In genomic region chr15:24086267-24086666, GRCm38 (mm10) we compare ENCODE assay signal across 18 mouse cellular contexts.
DNase-seq lines count a peak whose midpoint lies in the region; ATAC-seq and TF ChIP-seq lines count a peak whose summit lies in the region.
"Had no signal": no experiment of that assay in that cellular context is flagged by ENCODE, and none has a peak within 500 bp of the region (broad histone marks: within the 10 kb centered on the region; RNA-seq: fewer than 3 reads in every experiment).

No protein-coding gene starts in this region.

- no peak overlapping the region for H3K9ac ChIP-seq in forebrain, embryonic 14.5 days (ENCODE audit: low read length)
- no peak overlapping the region for H3K9ac ChIP-seq in forebrain, postnatal 0 days
- H3K9ac ChIP-seq in forebrain, embryonic 16.5 days (replicated peaks; ENCODE audit: low read depth, low read length), result no peak overlapping the region
- H3K9ac ChIP-seq in heart, embryonic 12.5 days, result no peak overlapping the region
- H3K9ac ChIP-seq: embryonic facial prominence, embryonic 13.5 days; embryonic facial prominence, embryonic 15.5 days had no signal

- no peaks in the 10 kb centered on the region for H3K4me1 ChIP-seq in forebrain, embryonic 14.5 days (ENCODE audit: control insufficient read depth, insufficient read depth, low read length)
- no peaks in the 10 kb centered on the region for H3K4me1 ChIP-seq in forebrain, postnatal 0 days (ENCODE audit: insufficient read depth)
- H3K4me1 ChIP-seq in forebrain, embryonic 16.5 days (replicated peaks; ENCODE audit: control insufficient read depth, insufficient read depth, low read length), result no peaks in the 10 kb centered on the region
- no peaks in the 10 kb centered on the region for H3K4me1 ChIP-seq in forebrain, embryonic 10.5 days
- H3K4me1 ChIP-seq in heart, embryonic 12.5 days (replicated peaks), result no peaks in the 10 kb centered on the region
- H3K4me1 ChIP-seq: embryonic facial prominence, embryonic 13.5 days; embryonic facial prominence, embryonic 15.5 days had no signal

- TF ChIP-seq CTCF in forebrain, postnatal 0 days (IDR thresholded peaks at IDR 0.05; ENCODE audit: low read depth), result no peak
- TF ChIP-seq CTCF in brain, embryonic 14.5 days (IDR thresholded peaks at IDR 0.05; ENCODE audit: borderline replicate concordance, extremely low read depth, insufficient read depth, insufficient read length), result no peak

- no peak overlapping the region for H3K4me3 ChIP-seq in forebrain, embryonic 14.5 days (ENCODE audit: low read depth, low read length)
- H3K4me3 ChIP-seq in forebrain, postnatal 0 days (ENCODE audit: low read depth, low read length), result no peak overlapping the region
- no peak overlapping the region for H3K4me3 ChIP-seq in forebrain, embryonic 16.5 days (replicated peaks; ENCODE audit: low read length)
- no peak overlapping the region for H3K4me3 ChIP-seq in forebrain, embryonic 10.5 days
- H3K4me3 ChIP-seq in heart, embryonic 12.5 days, result no peak overlapping the region
- H3K4me3 ChIP-seq: embryonic facial prominence, embryonic 13.5 days; embryonic facial prominence, embryonic 15.5 days; erythroblast, embryonic 14.5 days had no signal

- no peaks in the 10 kb centered on the region for H3K36me3 ChIP-seq in forebrain, embryonic 14.5 days (ENCODE audit: control insufficient read depth, insufficient read depth, low read length)
- no peaks in the 10 kb centered on the region for H3K36me3 ChIP-seq in forebrain, postnatal 0 days (ENCODE audit: insufficient read depth)
- H3K36me3 ChIP-seq in forebrain, embryonic 16.5 days (ENCODE audit: control insufficient read depth, insufficient read depth), result no peaks in the 10 kb centered on the region
- no peaks in the 10 kb centered on the region for H3K36me3 ChIP-seq in forebrain, embryonic 10.5 days (replicated peaks)
- no peaks in the 10 kb centered on the region for H3K36me3 ChIP-seq in heart, embryonic 12.5 days
- H3K36me3 ChIP-seq: embryonic facial prominence, embryonic 13.5 days; embryonic facial prominence, embryonic 15.5 days had no signal

- WGBS in forebrain, embryonic 14.5 days, result 67% methylated on average over 5 of the region's 5 CpGs
- WGBS in forebrain, postnatal 0 days, result 55% methylated on average over 5 of the region's 5 CpGs
- 60% methylated on average over 5 of the region's 5 CpGs for WGBS in forebrain, embryonic 16.5 days
- WGBS in forebrain, embryonic 10.5 days, result 86% methylated on average over 5 of the region's 5 CpGs
- WGBS in heart, embryonic 12.5 days, result 69% methylated on average over 5 of the region's 5 CpGs

- no peaks in the 10 kb centered on the region for H3K9me3 ChIP-seq in forebrain, embryonic 14.5 days (replicated peaks; ENCODE audit: control insufficient read depth, low read length)
- H3K9me3 ChIP-seq in forebrain, postnatal 0 days (ENCODE audit: low read length), result no peaks in the 10 kb centered on the region
- no peaks in the 10 kb centered on the region for H3K9me3 ChIP-seq in forebrain, embryonic 16.5 days (ENCODE audit: control insufficient read depth, low read length)
- H3K9me3 ChIP-seq in forebrain, embryonic 10.5 days, result no peaks in the 10 kb centered on the region
- H3K9me3 ChIP-seq in heart, embryonic 12.5 days (replicated peaks), result peaks cover 5% of the 10 kb centered on the region; the same call in 1 of the 2 replicates
- H3K9me3 ChIP-seq: embryonic facial prominence, embryonic 13.5 days; embryonic facial prominence, embryonic 15.5 days had no signal

- H3K27me3 ChIP-seq in forebrain, embryonic 14.5 days (replicated peaks; ENCODE audit: control insufficient read depth, insufficient read depth, low read length), result no peaks in the 10 kb centered on the region
- no peaks in the 10 kb centered on the region for H3K27me3 ChIP-seq in forebrain, postnatal 0 days (ENCODE audit: insufficient read depth, low read length)
- no peaks in the 10 kb centered on the region for H3K27me3 ChIP-seq in forebrain, embryonic 16.5 days (replicated peaks; ENCODE audit: control insufficient read depth, insufficient read depth, low read length)
- no peaks in the 10 kb centered on the region for H3K27me3 ChIP-seq in forebrain, embryonic 10.5 days (ENCODE audit: poor library complexity, severe bottlenecking)
- H3K27me3 ChIP-seq in heart, embryonic 12.5 days (replicated peaks), result no peaks in the 10 kb centered on the region
- H3K27me3 ChIP-seq: embryonic facial prominence, embryonic 13.5 days; embryonic facial prominence, embryonic 15.5 days had no signal

- peak; percentile 4 for DNase-seq in forebrain, embryonic 14.5 days (ENCODE audit: low spot score)
- no peak for DNase-seq in forebrain, postnatal 0 days
- no peak for DNase-seq in forebrain, embryonic 10.5 days (ENCODE audit: extremely low spot score, low spot score)
- peak; percentile 23 for DNase-seq in brain, embryonic 14.5 days (ENCODE audit: low read depth)
- DNase-seq: adrenal gland, adult 2 months; adrenal gland, postnatal 10 days; adrenal gland, postnatal 25 days; cerebellum, adult 11 months; cerebellum, adult 18-20 months; cerebellum, adult 8-10 months; cerebellum, postnatal 10 days; cerebellum, postnatal 25 days; embryo, embryonic 11 days had no signal

- H3K4me2 ChIP-seq in forebrain, embryonic 14.5 days (ENCODE audit: low read length), result no peak overlapping the region
- no peak overlapping the region for H3K4me2 ChIP-seq in forebrain, postnatal 0 days (ENCODE audit: low read depth)
- H3K4me2 ChIP-seq in forebrain, embryonic 16.5 days (ENCODE audit: low read length), result no peak overlapping the region
- no peak overlapping the region for H3K4me2 ChIP-seq in heart, embryonic 12.5 days
- H3K4me2 ChIP-seq: embryonic facial prominence, embryonic 13.5 days; embryonic facial prominence, embryonic 15.5 days had no signal

- H3K27ac ChIP-seq in forebrain, embryonic 14.5 days (ENCODE audit: low read depth, low read length), result no peak overlapping the region
- no peak overlapping the region for H3K27ac ChIP-seq in forebrain, postnatal 0 days (ENCODE audit: low read depth, low read length)
- no peak overlapping the region for H3K27ac ChIP-seq in forebrain, embryonic 16.5 days (ENCODE audit: low read length)
- no peak overlapping the region for H3K27ac ChIP-seq in forebrain, embryonic 10.5 days
- no peak overlapping the region for H3K27ac ChIP-seq in heart, embryonic 12.5 days (ENCODE audit: poor library complexity, severe bottlenecking)
- H3K27ac ChIP-seq: embryonic facial prominence, embryonic 13.5 days; embryonic facial prominence, embryonic 15.5 days had no signal

- no peak for ATAC-seq in forebrain, embryonic 14.5 days
- ATAC-seq in forebrain, postnatal 0 days, result no peak
- ATAC-seq in forebrain, embryonic 16.5 days, result peak; percentile 50
- ATAC-seq in heart, embryonic 12.5 days (ENCODE audit: insufficient number of reproducible peaks, low FRiP score), result no peak

- no peak for TF ChIP-seq POLR2A in brain, embryonic 14.5 days (IDR thresholded peaks at IDR 0.05; ENCODE audit: borderline replicate concordance, extremely low read depth, insufficient read depth, insufficient read length, poor library complexity, severe bottlenecking)

Comparison
In these comparisons a context has a peak if more than half of its experiments do, and no peak if none do; other contexts are left out.
1. DNase-seq: peak in forebrain, embryonic 14.5 days (single experiment) and brain, embryonic 14.5 days (single experiment); none in forebrain, postnatal 0 days (single experiment) and forebrain, embryonic 10.5 days (single experiment).